ENCODE assay signal across 8 mouse cellular contexts in genomic region chr6:29758417-29758816, GRCm38 (mm10). TPM values are rescaled to one million over a fixed set of nuclear protein-coding genes. Genes with fewer than 3 reads are reported as not detected.
DNase-seq lines count a peak whose midpoint lies in the region; ATAC-seq and TF ChIP-seq lines count a peak whose summit lies in the region.

No protein-coding gene starts in this region.

- WGBS in lung, adult 2 months = 41% methylated on average over 4 of the region's 4 CpGs

- peak; percentile 90 for TF ChIP-seq CTCF in lung, adult 2 months (IDR thresholded peaks at IDR 0.05; ENCODE audit: insufficient read depth, low read length)

- no peaks in the 10 kb centered on the region for H3K4me1 ChIP-seq in lung, adult 2 months (ENCODE audit: control insufficient read depth, insufficient read depth, low read length)

- no peak for TF ChIP-seq POLR2A in lung, adult 2 months (IDR thresholded peaks at IDR 0.05; ENCODE audit: borderline replicate concordance, extremely low read depth, low read depth, low read length)

- DNase-seq in CD4-positive, CD25-positive, alpha-beta regulatory T cell, adult 2 months (ENCODE audit: low read depth, low spot score) = peak; percentile 88
- peak; percentile 55 for DNase-seq in adrenal gland, adult 8-10 months
- DNase-seq in embryo, embryonic 11.5 days (ENCODE audit: low read depth, low spot score) = peak; percentile 75
- peak; percentile 81 to 82 for DNase-seq in kidney, postnatal 25 days
- DNase-seq in lung, adult 2 months = peak; percentile 68
- DNase-seq in retina, postnatal 1 day = peak; percentile 90
- peak; percentile 74 for DNase-seq in urinary bladder, postnatal 14 days (ENCODE audit: low spot score)

- no peak overlapping the region for H3K4me3 ChIP-seq in lung, adult 2 months (replicated peaks; ENCODE audit: extremely low read depth, low read depth, low read length)

- peak; percentile 57 for ATAC-seq in granulocyte monocyte progenitor cell, adult 5-6 weeks (replicated peaks; ENCODE audit: poor library complexity, severe bottlenecking)

RNA-seq across cellular contexts. Expression of gene Ahcyl2, which starts 9.4 kb away (rescaled TPM):
- total RNA-seq in adrenal gland, adult 8-10 months (2022) = 100 to 1,000 TPM; 100 to 281 (median 173) TPM
- 8.7 and 9.6 TPM in 2 replicates for total RNA-seq in granulocyte monocyte progenitor cell, adult 5-6 weeks (2014; fragmentation: Nextera tagmentation)
- total RNA-seq in granulocyte monocyte progenitor cell, adult 5-6 weeks (2017) = 21.1 and 21.5 TPM in 2 replicates
- 53.5 and 69.7 TPM in 2 replicates for polyA plus RNA-seq in lung, adult 2 months (2012; rRNA removed)

RNA-seq across cellular contexts. Expression of gene Smo, which starts 23.1 kb away (rescaled TPM):
- 10 to 100 TPM; 43.4 to 55.3 (median 50.2) TPM for total RNA-seq in adrenal gland, adult 8-10 months (2022)
- 23.2 and 34.3 TPM in 2 replicates for total RNA-seq in granulocyte monocyte progenitor cell, adult 5-6 weeks (2014; fragmentation: Nextera tagmentation)
- 16.2 and 18.6 TPM in 2 replicates for total RNA-seq in granulocyte monocyte progenitor cell, adult 5-6 weeks (2017)
- 36.3 and 41.2 TPM in 2 replicates for polyA plus RNA-seq in lung, adult 2 months (2012; rRNA removed)

Comparison
In these comparisons a context has a peak if more than half of its experiments do, and no peak if none do; other contexts are left out.
1. RNA of gene Ahcyl2, which starts 9.4 kb away (total RNA-seq): 100 to 281 TPM in adrenal gland, adult 8-10 months; 8.7 to 21.5 TPM in granulocyte monocyte progenitor cell, adult 5-6 weeks; every median in the first group is over 4 times any median in the second.
2. Peak in every context shown above with its lines, with median percentiles within 50 percentile points of each other: DNase-seq.